Mouse (Mus musculus): ENCODE data around the gene Gm28230. TPM values are rescaled to one million over a fixed set of nuclear protein-coding genes. Genes with fewer than 3 reads are reported as not detected.

Gene Gm28230
- polyA plus RNA-seq, 1 experiment: 0.10 TPM

DNA sequence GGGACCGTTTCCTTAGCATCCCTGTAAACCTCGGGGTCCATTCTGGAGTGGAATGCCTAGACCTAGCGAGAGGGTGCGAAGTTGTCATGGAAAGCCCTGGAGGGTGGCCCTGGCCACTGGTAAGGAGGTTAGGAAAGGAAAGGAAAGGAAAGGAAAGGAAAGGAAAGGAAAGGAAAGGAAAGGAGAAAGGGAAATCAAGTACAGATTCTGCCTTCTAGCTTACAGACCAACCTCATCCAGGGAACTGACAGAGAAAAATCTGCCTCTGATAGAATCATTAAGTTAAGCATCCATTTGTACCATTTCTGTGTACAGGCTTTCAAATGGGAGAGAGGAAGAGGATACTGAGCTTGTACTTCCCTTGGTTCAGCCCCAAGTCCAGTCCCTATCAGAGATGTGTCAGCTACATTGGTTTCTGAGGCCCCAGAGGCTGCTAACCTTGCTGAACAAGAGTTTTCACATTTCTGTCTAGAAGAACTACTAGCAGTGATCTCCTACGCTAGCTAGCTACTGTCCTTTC, 24.3 kb downstream of the Gm28230 start:
- H3K4me3 ChIP-seq (ENCODE audit: low read depth, low read length): no peak overlapping the region
- no peak for TF ChIP-seq POLR2A (IDR thresholded peaks at IDR 0.05; ENCODE audit: low read depth, low read length)
- TF ChIP-seq CTCF (IDR thresholded peaks at IDR 0.05; ENCODE audit: extremely low read depth, insufficient read length, insufficient replicate concordance, low read depth, low read length): no peak
- 42% methylated on average over 5 of the region's 5 CpGs for WGBS
- H3K4me1 ChIP-seq (ENCODE audit: control insufficient read depth, insufficient read depth, insufficient read length, low read length): peaks cover 3% of the 10 kb centered on the region; the same call in 1 of the 2 replicates
- H3K27ac ChIP-seq (ENCODE audit: insufficient read depth, low read depth, low read length): no peak overlapping the region
- no peaks in the 10 kb centered on the region for H3K36me3 ChIP-seq (ENCODE audit: control insufficient read depth, insufficient read depth, low read length)
- peaks cover 79% of the 10 kb centered on the region for H3K27me3 ChIP-seq (ENCODE audit: control insufficient read depth, insufficient read depth, low read length)

- no peak overlapping the region for H3K27ac ChIP-seq (ENCODE audit: insufficient read depth, low read depth, low read length)
- no peaks in the 10 kb centered on the region for H3K36me3 ChIP-seq (ENCODE audit: control insufficient read depth, insufficient read depth, low read length)
- peaks cover 3% of the 10 kb centered on the region; the same call in 1 of the 2 replicates for H3K4me1 ChIP-seq (ENCODE audit: control insufficient read depth, insufficient read depth, insufficient read length, low read length)
- TF ChIP-seq POLR2A (IDR thresholded peaks at IDR 0.05; ENCODE audit: low read depth, low read length) (no peak), CTCF (IDR thresholded peaks at IDR 0.05; ENCODE audit: extremely low read depth, insufficient read length, insufficient replicate concordance, low read depth, low read length) (no peak)
- WGBS: 69% methylated on average over 1 of the region's 1 CpGs
- H3K27me3 ChIP-seq (ENCODE audit: control insufficient read depth, insufficient read depth, low read length): peaks cover 70% of the 10 kb centered on the region
- no peak overlapping the region for H3K4me3 ChIP-seq (ENCODE audit: low read depth, low read length)
Observed at GRCm38 (mm10) chr2:74751861-74752260, 25.3 kb downstream of the Gm28230 start.

- 8% methylated on average over 45 of the region's 45 CpGs for WGBS
- Histone ChIP-seq H3K27ac (ENCODE audit: insufficient read depth, low read depth, low read length) (no peak overlapping the region), H3K27me3 (ENCODE audit: control insufficient read depth, insufficient read depth, low read length) (peaks cover 62% of the 10 kb centered on the region), H3K36me3 (ENCODE audit: control insufficient read depth, insufficient read depth, low read length) (no peaks in the 10 kb centered on the region), H3K4me1 (ENCODE audit: control insufficient read depth, insufficient read depth, insufficient read length, low read length) (peaks cover 3% of the 10 kb centered on the region; the same call in 1 of the 2 replicates), H3K4me3 (ENCODE audit: low read depth, low read length) (no peak overlapping the region)
- no peak for TF ChIP-seq CTCF (IDR thresholded peaks at IDR 0.05; ENCODE audit: extremely low read depth, insufficient read length, insufficient replicate concordance, low read depth, low read length)
- TF ChIP-seq POLR2A (IDR thresholded peaks at IDR 0.05; ENCODE audit: low read depth, low read length): no peak
Observed at GRCm38 (mm10) chr2:74752431-74753174, 26.1 kb downstream of the Gm28230 start.

DNA sequence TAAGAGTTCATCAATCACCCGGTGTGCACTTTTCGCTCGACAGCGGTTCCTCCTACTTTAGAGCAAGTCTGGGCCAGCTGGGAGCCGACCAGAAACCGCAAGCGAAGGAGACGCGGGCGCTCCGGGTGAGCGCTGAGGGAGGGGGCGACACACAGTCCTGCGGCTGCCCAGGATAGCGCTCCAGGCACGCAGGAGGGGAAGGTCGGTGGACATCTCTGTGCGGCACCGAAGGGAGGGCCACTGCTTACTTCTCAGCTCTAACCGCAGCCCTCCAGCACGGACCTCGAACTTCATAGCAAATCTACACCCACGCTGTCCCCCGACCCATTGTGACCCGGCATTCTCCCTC, 26.6 kb downstream of the Gm28230 start:
- TF ChIP-seq CTCF (IDR thresholded peaks at IDR 0.05; ENCODE audit: extremely low read depth, insufficient read length, insufficient replicate concordance, low read depth, low read length): no peak
- no peak for TF ChIP-seq POLR2A (IDR thresholded peaks at IDR 0.05; ENCODE audit: low read depth, low read length)
- WGBS: 6% methylated on average over 25 of the region's 25 CpGs
- peaks cover 3% of the 10 kb centered on the region; the same call in 1 of the 2 replicates for H3K4me1 ChIP-seq (ENCODE audit: control insufficient read depth, insufficient read depth, insufficient read length, low read length)
- H3K4me3 ChIP-seq (ENCODE audit: low read depth, low read length): no peak overlapping the region; the same call in 1 of the 2 replicates
- H3K36me3 ChIP-seq (ENCODE audit: control insufficient read depth, insufficient read depth, low read length): no peaks in the 10 kb centered on the region
- H3K27ac ChIP-seq (ENCODE audit: insufficient read depth, low read depth, low read length): no peak overlapping the region
- H3K27me3 ChIP-seq (ENCODE audit: control insufficient read depth, insufficient read depth, low read length): peaks cover 57% of the 10 kb centered on the region

- H3K27ac ChIP-seq (ENCODE audit: insufficient read depth, low read depth, low read length): no peak overlapping the region
- peaks cover 53% of the 10 kb centered on the region for H3K27me3 ChIP-seq (ENCODE audit: control insufficient read depth, insufficient read depth, low read length)
- no peaks in the 10 kb centered on the region for H3K36me3 ChIP-seq (ENCODE audit: control insufficient read depth, insufficient read depth, low read length)
- TF ChIP-seq POLR2A (IDR thresholded peaks at IDR 0.05; ENCODE audit: low read depth, low read length) (no peak), CTCF (IDR thresholded peaks at IDR 0.05; ENCODE audit: extremely low read depth, insufficient read length, insufficient replicate concordance, low read depth, low read length) (no peak)
- 41% methylated on average over 5 of the region's 5 CpGs for WGBS
- peaks cover 3% of the 10 kb centered on the region; the same call in 1 of the 2 replicates for H3K4me1 ChIP-seq (ENCODE audit: control insufficient read depth, insufficient read depth, insufficient read length, low read length)
- no peak overlapping the region for H3K4me3 ChIP-seq (ENCODE audit: low read depth, low read length)
Observed at GRCm38 (mm10) chr2:74753711-74754110, 27.2 kb downstream of the Gm28230 start.

DNA sequence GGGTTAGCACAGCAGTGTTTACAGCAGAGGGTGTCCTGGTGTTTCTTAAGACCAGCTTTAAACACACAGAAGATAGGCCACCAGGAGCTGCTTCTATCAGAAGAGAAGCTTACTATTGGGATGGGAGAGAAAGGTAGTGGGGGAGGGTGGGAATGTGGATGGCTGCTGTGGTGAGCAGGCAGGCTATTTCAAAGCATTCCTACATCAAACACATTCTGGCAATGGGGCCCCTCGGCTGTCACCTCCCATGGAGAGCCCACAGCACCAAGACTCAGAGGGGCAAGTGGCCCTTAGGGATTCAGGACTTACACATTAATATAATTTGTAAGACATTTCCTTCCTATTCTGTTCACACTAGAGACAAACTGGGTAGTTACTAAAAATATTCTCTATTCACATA, 33.6 kb downstream of the Gm28230 start:
- Histone ChIP-seq H3K36me3 (ENCODE audit: control insufficient read depth, insufficient read depth, low read length) (no peaks in the 10 kb centered on the region), H3K4me3 (ENCODE audit: low read depth, low read length) (no peak overlapping the region), H3K27me3 (ENCODE audit: control insufficient read depth, insufficient read depth, low read length) (peaks cover 20% of the 10 kb centered on the region), H3K27ac (ENCODE audit: insufficient read depth, low read depth, low read length) (no peak overlapping the region), H3K4me1 (ENCODE audit: control insufficient read depth, insufficient read depth, insufficient read length, low read length) (peaks cover 7% of the 10 kb centered on the region)
- TF ChIP-seq POLR2A (IDR thresholded peaks at IDR 0.05; ENCODE audit: low read depth, low read length) (no peak), CTCF (IDR thresholded peaks at IDR 0.05; ENCODE audit: extremely low read depth, insufficient read length, insufficient replicate concordance, low read depth, low read length) (no peak)
- 19% methylated on average over 1 of the region's 1 CpGs for WGBS

DNA sequence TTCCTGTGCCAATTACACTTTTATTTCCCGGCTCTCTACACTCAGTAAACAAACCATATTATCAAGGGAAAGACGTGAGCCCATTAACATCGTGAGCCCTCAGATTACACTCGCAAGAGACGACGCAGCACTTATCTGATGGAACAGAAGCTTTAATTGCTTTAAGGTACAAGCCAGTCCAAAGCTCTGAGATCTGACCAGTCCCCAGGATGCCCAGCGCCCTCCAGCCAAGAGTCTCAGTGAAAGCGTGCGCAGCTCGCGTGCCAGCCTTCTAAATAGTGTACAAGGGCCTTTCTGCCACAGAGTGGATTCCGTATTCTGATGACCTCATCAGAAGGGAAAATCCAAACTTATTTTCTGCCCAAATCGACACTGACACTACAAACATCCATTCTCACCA, 35.4 kb downstream of the Gm28230 start:
- 8% methylated on average over 13 of the region's 13 CpGs for WGBS
- peaks cover 24% of the 10 kb centered on the region for H3K27me3 ChIP-seq (ENCODE audit: control insufficient read depth, insufficient read depth, low read length)
- H3K36me3 ChIP-seq (ENCODE audit: control insufficient read depth, insufficient read depth, low read length): no peaks in the 10 kb centered on the region
- no peak overlapping the region for H3K27ac ChIP-seq (ENCODE audit: insufficient read depth, low read depth, low read length)
- TF ChIP-seq POLR2A (IDR thresholded peaks at IDR 0.05; ENCODE audit: low read depth, low read length) (no peak), CTCF (IDR thresholded peaks at IDR 0.05; ENCODE audit: extremely low read depth, insufficient read length, insufficient replicate concordance, low read depth, low read length) (no peak)
- H3K4me3 ChIP-seq (ENCODE audit: low read depth, low read length): no peak overlapping the region
- peaks cover 7% of the 10 kb centered on the region for H3K4me1 ChIP-seq (ENCODE audit: control insufficient read depth, insufficient read depth, insufficient read length, low read length)
